In the genomic region with DNA sequence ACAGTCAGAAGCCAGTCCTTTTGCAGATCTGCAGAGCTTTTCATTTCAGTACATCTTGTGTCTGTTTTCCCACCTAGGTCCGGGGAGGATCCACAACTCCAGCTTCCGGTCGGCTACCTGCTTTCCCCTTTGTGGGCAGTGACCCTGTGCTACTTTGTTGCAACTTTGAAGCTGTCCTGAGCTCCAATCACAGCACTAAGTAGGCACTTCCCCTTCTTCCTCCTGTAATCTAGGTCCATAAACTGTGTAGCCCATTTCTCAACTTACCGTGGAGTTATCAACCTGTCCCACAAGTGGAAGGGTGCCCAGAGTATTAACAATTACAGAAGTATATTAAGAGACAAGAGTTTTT, we compare ENCODE assay signal across 8 mouse cellular contexts. TPM values are rescaled to one million over a fixed set of nuclear protein-coding genes. Genes with fewer than 3 reads are reported as not detected.
DNase-seq lines count a peak whose midpoint lies in the region; ATAC-seq lines count a peak whose summit lies in the region.

No protein-coding gene starts in this region.

- H3K4me1 ChIP-seq in neural tube, embryonic 11.5 days (ENCODE audit: control insufficient read depth, insufficient read depth, low read length), result no peaks in the 10 kb centered on the region
- peaks cover 2% of the 10 kb centered on the region; the same call in 1 of the 2 replicates for H3K4me1 ChIP-seq in forebrain, embryonic 12.5 days
- 0 out of 2 replicates have a peak, but pooled peaks cover 4% of the 10 kb centered on the region for H3K4me1 ChIP-seq in liver, embryonic 12.5 days
- H3K4me1 ChIP-seq in stomach, embryonic 14.5 days (ENCODE audit: control insufficient read depth, insufficient read depth, low read length), result no peaks in the 10 kb centered on the region

- ATAC-seq in neural tube, embryonic 11.5 days (ENCODE audit: insufficient read depth, low FRiP score, low TSS enrichment), result no peak; the same call in 1 of the 2 replicates
- ATAC-seq in forebrain, embryonic 12.5 days (ENCODE audit: low FRiP score), result no peak
- ATAC-seq in liver, embryonic 12.5 days, result peak; percentile 53
- ATAC-seq in stomach, embryonic 14.5 days (ENCODE audit: insufficient number of reproducible peaks, insufficient read depth, low FRiP score, low read depth), result no peak

- DNase-seq in neural tube, embryonic 11.5 days (ENCODE audit: low spot score), result no peak
- DNase-seq in neural tube, embryonic 10.5 days (ENCODE audit: extremely low spot score, low spot score), result no peak
- DNase-seq in MN1 (ENCODE audit: low spot score), result no peak
- DNase-seq in natural killer cell, adult 2 months (ENCODE audit: low spot score in 2 of 2), result no peak
- no peak for DNase-seq in urinary bladder, postnatal 10 days (ENCODE audit: low spot score)

- peak overlapping the region; percentile 38 for H3K4me2 ChIP-seq in neural tube, embryonic 11.5 days (ENCODE audit: low read depth)
- H3K4me2 ChIP-seq in forebrain, embryonic 12.5 days, result peak overlapping the region; percentile 47
- peak overlapping the region; percentile 64 for H3K4me2 ChIP-seq in liver, embryonic 12.5 days
- peak overlapping the region; percentile 44 for H3K4me2 ChIP-seq in stomach, embryonic 14.5 days (replicated peaks; ENCODE audit: low read depth, low read length)

- peak overlapping the region; percentile 50 for H3K4me3 ChIP-seq in neural tube, embryonic 11.5 days (ENCODE audit: low read depth, low read length)
- peak overlapping the region; percentile 60 for H3K4me3 ChIP-seq in forebrain, embryonic 12.5 days (replicated peaks)
- H3K4me3 ChIP-seq in liver, embryonic 12.5 days, result peak overlapping the region; percentile 65
- peak overlapping the region; percentile 37 for H3K4me3 ChIP-seq in stomach, embryonic 14.5 days (ENCODE audit: low read depth, low read length)

- H3K9me3 ChIP-seq in neural tube, embryonic 11.5 days (ENCODE audit: control insufficient read depth, low read length), result no peaks in the 10 kb centered on the region
- H3K9me3 ChIP-seq in forebrain, embryonic 12.5 days, result no peaks in the 10 kb centered on the region
- no peaks in the 10 kb centered on the region for H3K9me3 ChIP-seq in liver, embryonic 12.5 days (replicated peaks)
- H3K9me3 ChIP-seq in stomach, embryonic 14.5 days (ENCODE audit: control insufficient read depth, low read depth, low read length), result no peaks in the 10 kb centered on the region

- H3K36me3 ChIP-seq in neural tube, embryonic 11.5 days (ENCODE audit: control insufficient read depth, insufficient read depth, low read length), result no peaks in the 10 kb centered on the region
- H3K36me3 ChIP-seq in forebrain, embryonic 12.5 days (replicated peaks), result no peaks in the 10 kb centered on the region
- no peaks in the 10 kb centered on the region for H3K36me3 ChIP-seq in liver, embryonic 12.5 days
- no peaks in the 10 kb centered on the region for H3K36me3 ChIP-seq in stomach, embryonic 14.5 days (ENCODE audit: control insufficient read depth, insufficient read depth, low read length)

- H3K9ac ChIP-seq in neural tube, embryonic 11.5 days (ENCODE audit: low read length), result peak overlapping the region; percentile 73
- peak overlapping the region; percentile 73; the same call in 1 of the 2 replicates for H3K9ac ChIP-seq in forebrain, embryonic 12.5 days
- H3K9ac ChIP-seq in liver, embryonic 12.5 days, result 0 out of 2 replicates have a peak overlapping the region, but pooled peaks have one; percentile 41
- H3K9ac ChIP-seq in stomach, embryonic 14.5 days (replicated peaks; ENCODE audit: low read depth, low read length), result no peak overlapping the region

- WGBS in neural tube, embryonic 11.5 days, result 5% methylated on average over 4 of the region's 4 CpGs
- WGBS in forebrain, embryonic 12.5 days, result 17% methylated on average over 4 of the region's 4 CpGs
- WGBS in liver, embryonic 12.5 days (ENCODE audit: insufficient replicate concordance), result 5% methylated on average over 4 of the region's 4 CpGs
- WGBS in stomach, embryonic 14.5 days, result 7% methylated on average over 4 of the region's 4 CpGs

- no peaks in the 10 kb centered on the region for H3K27me3 ChIP-seq in neural tube, embryonic 11.5 days (ENCODE audit: control insufficient read depth, insufficient read depth, low read length)
- no peaks in the 10 kb centered on the region for H3K27me3 ChIP-seq in forebrain, embryonic 12.5 days
- H3K27me3 ChIP-seq in liver, embryonic 12.5 days (replicated peaks), result no peaks in the 10 kb centered on the region
- no peaks in the 10 kb centered on the region for H3K27me3 ChIP-seq in stomach, embryonic 14.5 days (ENCODE audit: control insufficient read depth, insufficient read depth, low read length)

- peak overlapping the region; percentile 20; the same call in 1 of the 2 replicates for H3K27ac ChIP-seq in neural tube, embryonic 11.5 days (ENCODE audit: low read depth, low read length)
- H3K27ac ChIP-seq in forebrain, embryonic 12.5 days, result peak overlapping the region; percentile 36; the same call in 1 of the 2 replicates
- H3K27ac ChIP-seq in liver, embryonic 12.5 days, result no peak overlapping the region
- H3K27ac ChIP-seq in stomach, embryonic 14.5 days (ENCODE audit: low read length), result peak overlapping the region; percentile 16; the same call in 1 of the 2 replicates

RNA-seq across cellular contexts. Expression of gene 3300002I08Rik, which starts 0.3 kb away (rescaled TPM):
- 12.6 and 13.0 TPM in 2 replicates for polyA plus RNA-seq in neural tube, embryonic 11.5 days (2014; fragmentation: Nextera tagmentation; extraction: Ambion mirVana)
- 12.2 and 13.1 TPM in 2 replicates for polyA plus RNA-seq in forebrain, embryonic 12.5 days (2016; fragmentation: Nextera tagmentation; extraction: Ambion mirVana)
- 1.5 and 1.8 TPM in 2 replicates for polyA plus RNA-seq in liver, embryonic 12.5 days (2016; fragmentation: Nextera tagmentation; extraction: Ambion mirVana)
- 10.0 and 12.2 TPM in 2 replicates for polyA plus RNA-seq in stomach, embryonic 14.5 days (2014; fragmentation: Nextera tagmentation; extraction: Ambion mirVana)

RNA-seq across cellular contexts. Expression of gene Gm10130, which starts 39.4 kb away (rescaled TPM):
- 1.4 and 2.9 TPM in 2 replicates for polyA plus RNA-seq in neural tube, embryonic 11.5 days (2014; fragmentation: Nextera tagmentation; extraction: Ambion mirVana)
- 3.3 TPM in 1 of 2 replicates, not detected in the other for polyA plus RNA-seq in forebrain, embryonic 12.5 days (2016; fragmentation: Nextera tagmentation; extraction: Ambion mirVana)
- 1.2 and 1.3 TPM in 2 replicates for polyA plus RNA-seq in liver, embryonic 12.5 days (2016; fragmentation: Nextera tagmentation; extraction: Ambion mirVana)
- polyA plus RNA-seq in stomach, embryonic 14.5 days (2014; fragmentation: Nextera tagmentation; extraction: Ambion mirVana), result 3.0 and 3.1 TPM in 2 replicates
